Mouse (Mus musculus): ENCODE results near the gene Abhd14a. TPM values are rescaled to one million over a fixed set of nuclear protein-coding genes. Genes with fewer than 3 reads are reported as not detected.
A peak's percentile ranks its signal among the peaks of the same experiment; 100 is the strongest.

Abhd14a gene
- polyA plus RNA-seq, 1 experiment from 2014 or later: 51.7 TPM

DNA sequence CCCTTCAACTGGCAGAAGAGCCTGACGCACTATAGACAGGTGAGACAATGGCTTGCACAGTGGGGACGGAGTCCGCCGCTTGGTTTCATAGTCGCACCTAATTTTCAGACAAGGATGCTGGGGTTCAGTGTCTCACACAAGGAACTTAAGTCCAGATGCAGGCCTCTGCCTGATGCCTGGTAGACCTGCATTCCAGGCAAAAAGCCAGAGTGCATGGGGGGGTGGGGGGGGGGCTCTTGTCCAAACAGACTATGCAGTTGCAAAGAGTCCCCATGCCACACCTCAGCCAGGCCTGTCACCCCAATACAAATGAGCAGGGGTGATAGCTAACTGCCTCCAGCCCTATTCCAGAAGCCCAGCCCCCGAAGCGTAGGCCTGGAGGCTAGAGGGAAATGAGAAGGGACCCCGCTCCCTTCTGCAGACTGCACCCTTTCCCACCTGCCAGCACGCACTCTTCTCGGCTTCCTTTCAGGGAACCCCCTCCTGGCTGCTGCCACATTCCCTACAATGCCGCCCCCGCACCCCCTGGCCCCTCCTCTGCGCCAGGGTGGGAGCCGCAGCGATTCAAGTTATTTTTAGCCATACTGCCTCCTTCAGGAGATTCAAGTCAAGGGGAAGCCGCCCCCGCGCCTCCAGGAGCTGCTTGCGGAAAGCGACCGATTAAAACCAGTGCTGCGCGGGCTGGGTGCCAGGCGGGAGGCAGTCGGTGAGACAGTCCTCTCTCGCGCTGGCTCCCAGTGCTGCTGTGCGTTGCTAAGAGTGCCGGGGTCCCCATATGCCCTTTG lies 29.4 kb downstream of the Abhd14a start:
- Histone ChIP-seq H3K4me1 (replicated peaks) (peaks cover 40% of the 10 kb centered on the region), H3K4me3 (peak overlapping the region; percentile 27), H3K9ac (peak overlapping the region; percentile 67), H3K9me3 (no peaks in the 10 kb centered on the region), H3K4me2 (peak overlapping the region; percentile 60), H3K27ac (peak overlapping the region; percentile 35; the same call in 1 of the 2 replicates), H3K27me3 (0 out of 2 replicates have a peak, but pooled peaks cover 7% of the 10 kb centered on the region), H3K36me3 (no peaks in the 10 kb centered on the region)
- ATAC-seq (ENCODE audit: low FRiP score): peak; percentile 41; the same call in 1 of the 2 replicates
- WGBS: 16% methylated on average over 29 of the region's 29 CpGs

- H3K4me3 ChIP-seq: no peak overlapping the region
- ATAC-seq (ENCODE audit: low FRiP score): no peak
- 0 out of 2 replicates have a peak, but pooled peaks cover 7% of the 10 kb centered on the region for H3K27me3 ChIP-seq
- H3K36me3 ChIP-seq: no peaks in the 10 kb centered on the region
- H3K9me3 ChIP-seq: no peaks in the 10 kb centered on the region
- no peak overlapping the region for H3K9ac ChIP-seq
- H3K27ac ChIP-seq: no peak overlapping the region
- peaks cover 38% of the 10 kb centered on the region for H3K4me1 ChIP-seq (replicated peaks)
- H3K4me2 ChIP-seq: no peak overlapping the region
- 90% methylated on average over 6 of the region's 6 CpGs for WGBS
These were observed 30.7 kb downstream of the Abhd14a start for GRCm38 (mm10) chr9:106416826-106417225.

DNA sequence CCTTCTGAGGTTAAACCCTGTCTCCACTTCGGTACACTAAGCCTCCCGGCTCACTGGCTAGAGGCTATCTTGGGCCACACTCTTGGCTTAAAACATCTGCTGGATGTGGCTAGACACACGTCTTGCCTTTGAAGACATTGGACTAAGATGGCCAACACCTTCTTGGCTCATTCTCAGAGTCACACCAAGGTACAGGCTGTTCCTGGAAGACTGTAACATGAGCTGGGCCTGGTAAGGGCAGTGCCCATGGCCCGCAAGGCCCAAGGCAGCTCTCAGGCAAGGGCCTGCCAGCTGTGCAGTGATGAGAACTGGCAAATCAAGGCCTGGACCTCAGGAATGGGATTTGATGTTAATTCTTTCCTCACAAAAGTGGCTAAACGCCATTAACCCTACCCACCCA lies 33.9 kb downstream of the Abhd14a start:
- Histone ChIP-seq H3K36me3 (no peaks in the 10 kb centered on the region), H3K9me3 (no peaks in the 10 kb centered on the region), H3K9ac (no peak overlapping the region), H3K4me1 (replicated peaks) (peaks cover 14% of the 10 kb centered on the region), H3K27ac (no peak overlapping the region), H3K4me2 (no peak overlapping the region), H3K27me3 (0 out of 2 replicates have a peak, but pooled peaks cover 1% of the 10 kb centered on the region), H3K4me3 (no peak overlapping the region)
- no peak for ATAC-seq (ENCODE audit: low FRiP score)
- 83% methylated on average over 5 of the region's 5 CpGs for WGBS

- no peaks in the 10 kb centered on the region for H3K36me3 ChIP-seq
- H3K4me3 ChIP-seq: no peak overlapping the region
- 79% methylated on average over 3 of the region's 3 CpGs for WGBS
- no peaks in the 10 kb centered on the region for H3K27me3 ChIP-seq
- no peaks in the 10 kb centered on the region; the same call in 1 of the 2 replicates for H3K4me1 ChIP-seq (replicated peaks)
- H3K9ac ChIP-seq: no peak overlapping the region
- no peak for ATAC-seq (ENCODE audit: low FRiP score)
- no peak overlapping the region for H3K4me2 ChIP-seq
- no peak overlapping the region for H3K27ac ChIP-seq
- H3K9me3 ChIP-seq: no peaks in the 10 kb centered on the region
These were observed 35.3 kb downstream of the Abhd14a start for GRCm38 (mm10) chr9:106412210-106412609.

DNA sequence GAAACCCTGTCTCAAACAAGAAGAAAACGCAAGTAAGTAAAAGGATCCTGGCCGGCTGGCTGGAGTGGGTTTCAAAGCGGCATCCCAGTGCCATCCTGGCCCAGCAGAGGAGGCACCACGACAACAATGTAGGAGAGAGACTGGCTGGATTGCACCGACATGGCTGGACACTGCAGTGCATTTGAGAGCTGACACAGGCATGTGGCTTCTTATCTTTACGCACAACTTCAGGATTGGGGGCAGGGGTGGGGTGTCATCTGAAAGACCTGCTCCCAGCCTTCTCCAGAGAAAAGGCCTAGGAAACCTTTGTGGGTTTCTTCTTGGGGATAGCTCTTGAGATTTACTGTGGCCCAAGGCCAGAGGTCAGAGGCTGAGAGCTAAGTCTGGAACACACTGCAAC lies 35.7 kb downstream of the Abhd14a start:
- H3K27ac ChIP-seq: no peak overlapping the region
- no peak overlapping the region for H3K4me3 ChIP-seq
- no peaks in the 10 kb centered on the region for H3K36me3 ChIP-seq
- WGBS: 87% methylated on average over 6 of the region's 6 CpGs
- no peak for ATAC-seq (ENCODE audit: low FRiP score)
- no peak overlapping the region for H3K4me2 ChIP-seq
- no peaks in the 10 kb centered on the region for H3K9me3 ChIP-seq
- H3K9ac ChIP-seq: no peak overlapping the region
- H3K27me3 ChIP-seq: no peaks in the 10 kb centered on the region
- H3K4me1 ChIP-seq (replicated peaks): no peaks in the 10 kb centered on the region

DNA sequence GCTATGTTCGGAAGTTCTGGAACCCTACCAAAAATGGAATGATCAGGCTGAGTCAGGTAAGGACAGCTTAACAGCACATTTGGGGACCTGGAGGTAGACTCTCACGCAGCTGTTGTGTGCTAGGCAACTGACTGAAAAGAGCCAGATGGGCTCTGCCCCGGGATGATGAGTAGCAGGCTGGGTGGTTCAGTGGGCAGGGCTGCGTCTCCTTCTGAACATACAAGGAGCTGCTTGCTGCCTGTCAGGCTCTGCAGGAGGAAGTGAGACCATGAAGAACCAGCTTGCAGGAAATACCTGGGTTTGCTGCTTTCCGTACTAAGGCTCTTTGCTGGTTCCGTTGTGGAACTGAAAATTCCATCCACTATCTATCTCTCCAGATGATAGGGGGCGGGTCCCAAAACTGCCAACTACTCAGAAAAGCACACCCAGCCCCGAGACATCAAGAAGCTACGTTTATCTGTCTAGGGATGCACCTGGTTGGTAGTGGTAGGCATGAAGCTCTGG lies 36.3 kb downstream of the Abhd14a start:
- Histone ChIP-seq H3K4me2 (no peak overlapping the region), H3K9ac (no peak overlapping the region), H3K36me3 (no peaks in the 10 kb centered on the region), H3K27ac (no peak overlapping the region), H3K9me3 (no peaks in the 10 kb centered on the region), H3K27me3 (no peaks in the 10 kb centered on the region), H3K4me1 (replicated peaks) (0 out of 2 replicates have a peak, but pooled peaks cover 3% of the 10 kb centered on the region), H3K4me3 (no peak overlapping the region)
- WGBS: 81% methylated on average over 9 of the region's 9 CpGs
- no peak for ATAC-seq (ENCODE audit: low FRiP score)

DNA sequence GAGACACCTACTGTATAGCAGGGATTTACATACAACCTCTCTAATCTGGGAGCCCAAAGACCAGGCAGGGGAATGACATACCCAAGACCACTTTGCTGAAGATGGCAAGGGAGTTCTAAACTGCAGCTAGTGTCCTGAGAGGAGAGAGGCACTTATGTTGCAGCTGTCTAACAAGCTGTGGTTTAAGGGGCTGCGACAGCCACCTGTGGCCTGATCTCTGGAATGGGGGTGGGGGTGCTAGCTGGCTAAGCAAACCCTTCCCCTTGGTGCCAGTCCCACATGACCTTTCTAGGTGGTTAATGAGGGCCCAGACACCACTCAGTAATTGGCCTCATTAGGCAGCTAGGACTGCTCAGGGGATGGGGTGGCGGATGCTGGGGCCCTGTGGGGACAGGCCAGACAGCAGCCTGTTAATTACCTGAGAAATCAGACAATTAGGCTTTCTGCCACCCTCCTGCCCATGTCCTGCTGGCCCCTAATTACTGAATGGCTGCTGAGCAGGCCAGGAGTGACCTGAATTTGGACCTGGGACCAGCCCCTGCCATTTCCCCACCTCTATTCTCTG lies 37.3 kb downstream of the Abhd14a start:
- Histone ChIP-seq H3K4me2 (no peak overlapping the region), H3K9me3 (no peaks in the 10 kb centered on the region), H3K27me3 (no peaks in the 10 kb centered on the region), H3K36me3 (no peaks in the 10 kb centered on the region), H3K4me1 (replicated peaks) (0 out of 2 replicates have a peak, but pooled peaks cover 6% of the 10 kb centered on the region), H3K9ac (no peak overlapping the region), H3K4me3 (no peak overlapping the region), H3K27ac (no peak overlapping the region)
- WGBS: 80% methylated on average over 2 of the region's 2 CpGs
- ATAC-seq (ENCODE audit: low FRiP score): no peak

- Histone ChIP-seq H3K9ac (no peak overlapping the region), H3K4me2 (no peak overlapping the region), H3K36me3 (no peaks in the 10 kb centered on the region), H3K4me3 (no peak overlapping the region), H3K27me3 (no peaks in the 10 kb centered on the region), H3K9me3 (no peaks in the 10 kb centered on the region), H3K27ac (no peak overlapping the region), H3K4me1 (replicated peaks) (0 out of 2 replicates have a peak, but pooled peaks cover 7% of the 10 kb centered on the region)
- WGBS: 96% methylated on average over 4 of the region's 4 CpGs
- no peak for ATAC-seq (ENCODE audit: low FRiP score)
These were observed 38.4 kb downstream of the Abhd14a start for GRCm38 (mm10) chr9:106409096-106409495.

- 0 out of 2 replicates have a peak, but pooled peaks cover 7% of the 10 kb centered on the region for H3K4me1 ChIP-seq (replicated peaks)
- no peak overlapping the region for H3K27ac ChIP-seq
- H3K4me3 ChIP-seq: no peak overlapping the region
- WGBS: 56% methylated on average over 8 of the region's 8 CpGs
- no peaks in the 10 kb centered on the region for H3K27me3 ChIP-seq
- H3K9ac ChIP-seq: no peak overlapping the region
- H3K9me3 ChIP-seq: no peaks in the 10 kb centered on the region
- no peak overlapping the region for H3K4me2 ChIP-seq
- no peaks in the 10 kb centered on the region for H3K36me3 ChIP-seq
- no peak for ATAC-seq (ENCODE audit: low FRiP score)
These were observed 40.9 kb downstream of the Abhd14a start for GRCm38 (mm10) chr9:106406443-106407078.

GRCm38 (mm10) chr9:106405275-106405674 lies 42.2 kb downstream of the Abhd14a start:
- WGBS: 35% methylated on average over 6 of the region's 6 CpGs
- H3K9me3 ChIP-seq: no peaks in the 10 kb centered on the region
- H3K4me1 ChIP-seq (replicated peaks): 0 out of 2 replicates have a peak, but pooled peaks cover 7% of the 10 kb centered on the region
- no peak overlapping the region for H3K4me3 ChIP-seq
- no peaks in the 10 kb centered on the region for H3K27me3 ChIP-seq
- H3K36me3 ChIP-seq: no peaks in the 10 kb centered on the region
- no peak for ATAC-seq (ENCODE audit: low FRiP score)
- no peak overlapping the region for H3K9ac ChIP-seq
- H3K27ac ChIP-seq: no peak overlapping the region
- no peak overlapping the region for H3K4me2 ChIP-seq

DNA sequence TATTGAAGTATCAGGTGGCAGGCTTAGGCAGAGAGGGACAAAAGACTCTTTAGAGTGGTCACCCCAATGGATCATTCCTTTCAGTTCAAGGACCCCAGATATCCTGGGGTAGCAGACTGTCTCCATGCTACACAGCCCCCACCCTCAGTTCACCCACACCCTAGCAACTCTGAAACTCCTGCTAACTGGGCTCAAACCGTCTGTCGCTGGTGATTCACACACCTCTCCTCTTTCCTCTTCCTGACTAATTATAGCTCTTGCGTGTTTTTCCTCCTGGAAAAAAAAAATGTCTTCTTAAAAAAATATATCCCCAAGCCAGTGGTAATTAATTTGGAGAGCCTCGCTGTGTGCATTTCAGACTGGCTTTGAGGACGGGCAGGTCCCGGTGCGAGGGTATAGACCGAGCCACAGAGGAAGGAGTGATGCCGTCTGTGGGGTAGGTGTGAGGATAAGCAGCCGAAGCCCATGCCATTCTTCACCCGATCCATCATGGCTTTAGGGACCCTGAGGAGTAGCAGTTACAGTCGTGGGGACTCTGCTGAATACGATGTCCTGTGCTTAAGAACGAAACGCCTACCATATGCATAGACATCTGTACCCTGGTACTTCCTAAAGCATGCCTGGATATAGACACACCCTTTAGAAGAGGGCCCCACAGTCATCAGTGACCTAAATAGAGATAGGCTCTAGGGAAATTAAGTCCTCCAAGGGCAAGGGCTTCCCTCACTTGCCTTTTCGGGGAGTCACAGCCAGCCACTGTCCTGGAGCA lies 44.7 kb downstream of the Abhd14a start:
- H3K36me3 ChIP-seq: no peaks in the 10 kb centered on the region
- no peak overlapping the region for H3K4me3 ChIP-seq
- 0 out of 2 replicates have a peak, but pooled peaks cover 7% of the 10 kb centered on the region for H3K4me1 ChIP-seq (replicated peaks)
- no peak for ATAC-seq (ENCODE audit: low FRiP score)
- H3K27ac ChIP-seq: no peak overlapping the region
- H3K4me2 ChIP-seq: no peak overlapping the region
- 86% methylated on average over 16 of the region's 16 CpGs for WGBS
- no peaks in the 10 kb centered on the region for H3K9me3 ChIP-seq
- no peak overlapping the region for H3K9ac ChIP-seq
- H3K27me3 ChIP-seq: no peaks in the 10 kb centered on the region

DNA sequence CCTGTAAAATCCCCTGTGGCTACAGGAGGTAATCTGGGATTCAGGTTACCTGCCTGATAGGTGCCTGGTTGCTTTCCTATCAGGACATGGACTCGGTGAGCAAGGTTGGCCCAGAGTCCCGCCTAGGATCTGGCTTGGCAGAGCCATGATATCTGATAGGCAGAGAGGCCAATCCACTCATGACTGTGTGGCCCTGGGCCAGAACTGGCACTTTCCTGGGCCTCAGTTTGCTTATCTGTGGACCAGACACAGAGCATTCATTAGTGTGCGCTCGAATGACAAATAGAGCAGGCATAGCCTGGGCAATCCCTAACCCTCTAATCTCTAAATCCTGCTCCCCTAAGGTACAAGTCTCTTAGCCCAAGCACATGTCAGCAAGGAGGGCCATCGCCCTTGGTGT lies 45.3 kb downstream of the Abhd14a start:
- H3K9me3 ChIP-seq: no peaks in the 10 kb centered on the region
- no peaks in the 10 kb centered on the region for H3K27me3 ChIP-seq
- WGBS: 82% methylated on average over 5 of the region's 5 CpGs
- H3K4me3 ChIP-seq: no peak overlapping the region
- no peak overlapping the region for H3K9ac ChIP-seq
- no peak overlapping the region for H3K27ac ChIP-seq
- no peak overlapping the region for H3K4me2 ChIP-seq
- H3K4me1 ChIP-seq (replicated peaks): 0 out of 2 replicates have a peak, but pooled peaks cover 7% of the 10 kb centered on the region
- ATAC-seq (ENCODE audit: low FRiP score): no peak
- H3K36me3 ChIP-seq: no peaks in the 10 kb centered on the region

All from hindbrain, embryonic 13.5 days (tissue).